Mouse (Mus musculus): ENCODE data around the gene Ercc6l. TPM values are rescaled to one million over a fixed set of nuclear protein-coding genes. Genes with fewer than 3 reads are reported as not detected.
A peak's percentile ranks its signal among the peaks of the same experiment; 100 is the strongest.
"Not testable (repeated sequence)": the region's sequence is repeated elsewhere in the genome, so short reads cannot be mapped to it uniquely, and the experiment has no call there.

Gene Ercc6l
- total and polyA plus RNA-seq, 3 experiments = 1.2 to 40.9 (median 20.7) TPM

- DNase-seq (ENCODE audit: low spot score) = peak; percentile 66
- Histone ChIP-seq H3K27me3 (ENCODE audit: insufficient read depth, low read length) (no peaks in the 10 kb centered on the region), H3K4me1 (ENCODE audit: insufficient read depth, low read depth, low read length) (peaks cover 3% of the 10 kb centered on the region), H3K36me3 (replicated peaks) (peaks cover 24% of the 10 kb centered on the region), H3K9me3 (replicated peaks) (no peaks in the 10 kb centered on the region), H3K4me3 (ENCODE audit: low read depth, low read length) (peak within 1 kb of the TSS; percentile 81)
- peak; percentile 99 for ATAC-seq (ENCODE audit: extremely low read depth, insufficient number of reproducible peaks, low FRiP score, poor library complexity, severe bottlenecking)
- no peak for TF ChIP-seq GATA1 (IDR thresholded peaks at IDR 0.05; ENCODE audit: borderline replicate concordance, low read length)
- no peak for TF ChIP-seq TAL1 (conservative IDR thresholded peaks at IDR 0.05; ENCODE audit: low read depth, low read length)
- TF ChIP-seq GATA2 (IDR thresholded peaks at IDR 0.05; ENCODE audit: borderline replicate concordance, low read depth, low read length) = no peak
- TF ChIP-seq CTCF (IDR thresholded peaks at IDR 0.05; ENCODE audit: low read depth, low read length) = no peak
- TF ChIP-seq POLR2AphosphoS5 (IDR thresholded peaks at IDR 0.05; ENCODE audit: insufficient replicate concordance, low read depth, low read length) = no peak
Measured at GRCm38 (mm10) chrX:102119042-102119864, 37.6 kb downstream of the Ercc6l start, which contains the start of gene Pin4. Pin4 (plus strand) TSS chrX:102119447.

GRCm38 (mm10) chrX:102115676-102116075 is 41.2 kb downstream of the Ercc6l start:
- Histone ChIP-seq H3K36me3 (replicated peaks) (peaks cover 2% of the 10 kb centered on the region), H3K4me1 (ENCODE audit: insufficient read depth, low read depth, low read length) (peaks cover 2% of the 10 kb centered on the region), H3K4me3 (ENCODE audit: low read depth, low read length) (no peak overlapping the region), H3K27me3 (ENCODE audit: insufficient read depth, low read length) (no peaks in the 10 kb centered on the region), H3K9me3 (replicated peaks) (no peaks in the 10 kb centered on the region)
- DNase-seq (ENCODE audit: low spot score) (no peak), ATAC-seq (ENCODE audit: extremely low read depth, insufficient number of reproducible peaks, low FRiP score, poor library complexity, severe bottlenecking) (no peak)
- TF ChIP-seq GATA1 (IDR thresholded peaks at IDR 0.05; ENCODE audit: borderline replicate concordance, low read length) (no peak), GATA2 (IDR thresholded peaks at IDR 0.05; ENCODE audit: borderline replicate concordance, low read depth, low read length) (no peak), CTCF (IDR thresholded peaks at IDR 0.05; ENCODE audit: low read depth, low read length) (no peak), TAL1 (conservative IDR thresholded peaks at IDR 0.05; ENCODE audit: low read depth, low read length) (no peak), POLR2AphosphoS5 (IDR thresholded peaks at IDR 0.05; ENCODE audit: insufficient replicate concordance, low read depth, low read length) (no peak)

GRCm38 (mm10) chrX:102109349-102109748 is 47.5 kb downstream of the Ercc6l start:
- ATAC-seq (ENCODE audit: extremely low read depth, insufficient number of reproducible peaks, low FRiP score, poor library complexity, severe bottlenecking); H3K4me3 ChIP-seq (ENCODE audit: low read depth, low read length); DNase-seq (ENCODE audit: low spot score); H3K4me1 ChIP-seq (ENCODE audit: insufficient read depth, low read depth, low read length); H3K9me3 ChIP-seq (replicated peaks); H3K27me3 ChIP-seq (ENCODE audit: insufficient read depth, low read length); H3K36me3 ChIP-seq (replicated peaks): not testable (repeated sequence)

DNA sequence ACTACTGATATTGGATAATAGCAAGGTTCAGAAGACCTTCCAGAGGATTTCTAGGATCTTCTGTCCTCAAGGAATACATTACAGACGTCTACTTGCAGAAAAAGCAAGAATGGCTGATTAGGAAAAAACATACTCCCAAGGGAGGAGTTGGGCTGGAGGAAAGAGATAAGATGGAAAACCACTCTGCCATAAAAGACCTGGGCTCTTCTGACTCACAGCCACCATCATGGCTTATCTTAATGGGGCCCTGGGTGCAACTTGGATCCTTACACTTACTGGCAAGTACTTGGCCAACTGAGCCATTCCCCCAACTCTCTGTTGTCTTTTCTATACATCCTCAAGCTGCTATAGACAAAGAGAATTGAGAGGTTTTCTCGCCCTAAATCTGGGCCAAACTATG is 53.1 kb downstream of the Ercc6l start:
- H3K4me1 ChIP-seq (ENCODE audit: insufficient read depth, low read depth, low read length); DNase-seq (ENCODE audit: low spot score); H3K9me3 ChIP-seq (replicated peaks); H3K36me3 ChIP-seq (replicated peaks); H3K4me3 ChIP-seq (ENCODE audit: low read depth, low read length); ATAC-seq (ENCODE audit: extremely low read depth, insufficient number of reproducible peaks, low FRiP score, poor library complexity, severe bottlenecking): not testable (repeated sequence)
- 0 out of 2 replicates have a peak, but pooled peaks cover 11% of the 10 kb centered on the region for H3K27me3 ChIP-seq (ENCODE audit: insufficient read depth, low read length)

DNA sequence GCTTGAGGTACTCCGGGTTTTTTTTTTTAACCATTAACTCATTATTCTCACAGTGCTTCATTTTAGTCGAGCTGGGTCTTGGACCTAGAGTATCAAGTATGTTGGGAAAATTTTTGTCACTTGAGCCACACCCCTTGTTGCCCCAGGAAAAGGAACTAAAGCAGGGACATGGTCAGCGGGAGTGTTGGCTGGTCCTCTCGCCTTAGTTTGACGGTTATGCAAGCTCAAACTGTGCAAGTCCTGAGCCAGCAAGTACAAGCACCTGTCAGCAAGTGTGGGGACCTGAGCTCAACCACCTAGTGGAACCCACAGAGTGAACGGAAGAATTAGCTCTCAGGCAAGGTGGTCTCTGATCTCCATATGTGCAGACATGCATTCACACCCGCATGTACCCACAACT is 55.0 kb downstream of the Ercc6l start:
- TF ChIP-seq CTCF (IDR thresholded peaks at IDR 0.05; ENCODE audit: low read depth, low read length) (no peak), GATA1 (IDR thresholded peaks at IDR 0.05; ENCODE audit: borderline replicate concordance, low read length) (no peak), TAL1 (conservative IDR thresholded peaks at IDR 0.05; ENCODE audit: low read depth, low read length) (no peak), GATA2 (IDR thresholded peaks at IDR 0.05; ENCODE audit: borderline replicate concordance, low read depth, low read length) (no peak), POLR2AphosphoS5 (IDR thresholded peaks at IDR 0.05; ENCODE audit: insufficient replicate concordance, low read depth, low read length) (no peak)
- no peak for DNase-seq (ENCODE audit: low spot score)
- no peak for ATAC-seq (ENCODE audit: extremely low read depth, insufficient number of reproducible peaks, low FRiP score, poor library complexity, severe bottlenecking)
- Histone ChIP-seq H3K36me3 (replicated peaks) (no peaks in the 10 kb centered on the region), H3K9me3 (replicated peaks) (no peaks in the 10 kb centered on the region), H3K27me3 (ENCODE audit: insufficient read depth, low read length) (0 out of 2 replicates have a peak, but pooled peaks cover 9% of the 10 kb centered on the region), H3K4me1 (ENCODE audit: insufficient read depth, low read depth, low read length) (peaks cover 4% of the 10 kb centered on the region; the same call in 1 of the 2 replicates), H3K4me3 (ENCODE audit: low read depth, low read length) (no peak overlapping the region)

GRCm38 (mm10) chrX:102094381-102094904 is 62.4 kb downstream of the Ercc6l start:
- Histone ChIP-seq H3K4me1 (ENCODE audit: insufficient read depth, low read depth, low read length) (peaks cover 2% of the 10 kb centered on the region; the same call in 1 of the 2 replicates), H3K27me3 (ENCODE audit: insufficient read depth, low read length) (peaks cover 8% of the 10 kb centered on the region; the same call in 1 of the 2 replicates), H3K36me3 (replicated peaks) (no peaks in the 10 kb centered on the region), H3K4me3 (ENCODE audit: low read depth, low read length) (no peak overlapping the region), H3K9me3 (replicated peaks) (no peaks in the 10 kb centered on the region)
- no peak for DNase-seq (ENCODE audit: low spot score)
- ATAC-seq (ENCODE audit: extremely low read depth, insufficient number of reproducible peaks, low FRiP score, poor library complexity, severe bottlenecking) = no peak
- TF ChIP-seq CTCF (IDR thresholded peaks at IDR 0.05; ENCODE audit: low read depth, low read length) (no peak), POLR2AphosphoS5 (IDR thresholded peaks at IDR 0.05; ENCODE audit: insufficient replicate concordance, low read depth, low read length) (no peak), GATA2 (IDR thresholded peaks at IDR 0.05; ENCODE audit: borderline replicate concordance, low read depth, low read length) (no peak), TAL1 (conservative IDR thresholded peaks at IDR 0.05; ENCODE audit: low read depth, low read length) (no peak), GATA1 (IDR thresholded peaks at IDR 0.05; ENCODE audit: borderline replicate concordance, low read length) (no peak)

Other genes with a start within 250 kb of the Ercc6l start
- not detected in 2 replicates for gene Rtl5, start 85.8 kb downstream of the Ercc6l start, total RNA-seq (2014; fragmentation: Nextera tagmentation)
- 0.12 and 0.82 TPM in 2 replicates for gene Rtl5, start 85.8 kb downstream of the Ercc6l start, total RNA-seq (2017)
- 0.02 TPM in 1 of 2 replicates, not detected in the other for gene Rtl5, start 85.8 kb downstream of the Ercc6l start, polyA plus RNA-seq (2012)
- 45.8 and 49.2 TPM in 2 replicates for gene Pin4, start 37.6 kb downstream of the Ercc6l start, total RNA-seq (2014; fragmentation: Nextera tagmentation)
- 88.2 and 126 TPM in 2 replicates for gene Pin4, start 37.6 kb downstream of the Ercc6l start, total RNA-seq (2017)
- gene Pin4, start 37.6 kb downstream of the Ercc6l start, polyA plus RNA-seq (2012) = 13.3 and 13.4 TPM in 2 replicates
- gene Rps4x, start 32.3 kb upstream of the Ercc6l start, total RNA-seq (2014; fragmentation: Nextera tagmentation) = 991 and 1,040 TPM in 2 replicates
- gene Rps4x, start 32.3 kb upstream of the Ercc6l start, total RNA-seq (2017) = 2,960 and 3,116 TPM in 2 replicates
- 161 and 175 TPM in 2 replicates for gene Rps4x, start 32.3 kb upstream of the Ercc6l start, polyA plus RNA-seq (2012)
- gene Cited1, start 95.1 kb upstream of the Ercc6l start, total RNA-seq (2014; fragmentation: Nextera tagmentation) = not detected in 2 replicates
- 3.8 and 4.4 TPM in 2 replicates for gene Cited1, start 95.1 kb upstream of the Ercc6l start, total RNA-seq (2017)
- gene Cited1, start 95.1 kb upstream of the Ercc6l start, polyA plus RNA-seq (2012) = 1.6 and 1.7 TPM in 2 replicates

Measured in G1E (cell line).